Mouse (Mus musculus) cortical plate, adult 2 months (tissue): ENCODE results near the gene Asdurf. TPM values are rescaled to one million over a fixed set of nuclear protein-coding genes. Genes with fewer than 3 reads are reported as not detected.
A peak's percentile ranks its signal among the peaks of the same experiment; 100 is the strongest.
"Not testable (repeated sequence)": the region's sequence is repeated elsewhere in the genome, so short reads cannot be mapped to it uniquely, and the experiment has no call there.

Experiments used
- H3K27ac ChIP-seq: fragments of 200-500 bp; 2 replicates; pipeline ENCODE4 v1.5.1; 2012; ENCODE audit warnings: low read length, control low read depth, inconsistent platforms; ENCODE audit not compliant: insufficient read depth
- H3K4me1 ChIP-seq: fragments of 200-500 bp; 2 replicates; pipeline ENCODE4 v1.6.1; 2011; ENCODE audit warnings: low read length; ENCODE audit not compliant: control insufficient read depth, insufficient read depth
- H3K4me3 ChIP-seq: fragments of 200-500 bp; 2 replicates; pipeline ENCODE4 v1.5.1; 2011; ENCODE audit warnings: mild to moderate bottlenecking, low read length, control low read depth; ENCODE audit not compliant: insufficient read depth
- CTCF ChIP-seq: fragments of 200-500 bp; IDR thresholded peaks from 2 replicates; pipeline ENCODE4 v1.5.1; 2011; ENCODE audit warnings: mild to moderate bottlenecking, control low read depth, low read length; ENCODE audit not compliant: insufficient read depth; ENCODE audit errors: extremely low read depth
- POLR2A ChIP-seq: fragments of 200-500 bp; IDR thresholded peaks from 2 replicates; pipeline ENCODE4 v1.6.1; 2011; ENCODE audit warnings: mild to moderate bottlenecking, low read length, control low read depth; ENCODE audit not compliant: insufficient read depth; ENCODE audit errors: extremely low read depth
- polyA plus RNA-seq: library from polyadenylated mRNA; depleted of rRNA; stranded (reverse); fragments of >200 nt; gene quantifications from 2 replicates; pipeline ENCODE4 v1.2.3, GENCODE M21; 2012; rRNA removed

Gene Asdurf
- polyA plus RNA-seq, 1 experiment = not detected

- Histone ChIP-seq H3K4me1 (no peaks in the 10 kb centered on the region), H3K27ac (no peak overlapping the region), H3K4me3 (no peak overlapping the region)
- no peak for TF ChIP-seq POLR2A
- no peak for TF ChIP-seq CTCF
These were observed 17.0 kb downstream of the Asdurf start for GRCm38 (mm10) chr1:53335465-53335864.

- H3K27ac ChIP-seq, H3K4me3 ChIP-seq, H3K4me1 ChIP-seq: not testable (repeated sequence)
These were observed 18.9 kb downstream of the Asdurf start for GRCm38 (mm10) chr1:53333527-53333926.

GRCm38 (mm10) chr1:53324827-53325494 is 27.5 kb downstream of the Asdurf start:
- H3K4me3 ChIP-seq = no peak overlapping the region
- H3K4me1 ChIP-seq = no peaks in the 10 kb centered on the region
- H3K27ac ChIP-seq = no peak overlapping the region
- TF ChIP-seq POLR2A (no peak), CTCF (no peak)

GRCm38 (mm10) chr1:53324277-53324676 is 28.1 kb downstream of the Asdurf start:
- TF ChIP-seq POLR2A (no peak), CTCF (no peak)
- H3K27ac ChIP-seq = no peak overlapping the region

GRCm38 (mm10) chr1:53323254-53323653 is 29.2 kb downstream of the Asdurf start:
- Histone ChIP-seq H3K27ac (no peak overlapping the region), H3K4me3 (no peak overlapping the region), H3K4me1 (no peaks in the 10 kb centered on the region)
- no peak for TF ChIP-seq CTCF
- no peak for TF ChIP-seq POLR2A

More at GRCm38 (mm10) chr1:53324277-53324676, 28.1 kb downstream of the Asdurf start:
- Histone ChIP-seq H3K4me1 (no peaks in the 10 kb centered on the region), H3K4me3 (no peak overlapping the region)

GRCm38 (mm10) chr1:53321662-53322344 is 30.6 kb downstream of the Asdurf start:
- Histone ChIP-seq H3K27ac (no peak overlapping the region), H3K4me3 (no peak overlapping the region), H3K4me1 (no peaks in the 10 kb centered on the region)
- TF ChIP-seq CTCF = no peak
- TF ChIP-seq POLR2A = no peak

- no peaks in the 10 kb centered on the region for H3K4me1 ChIP-seq
- peak within 1 kb of the TSS; percentile 69 for H3K4me3 ChIP-seq
- peak within 1 kb of the TSS; percentile 94 for H3K27ac ChIP-seq
- TF ChIP-seq POLR2A (peak; percentile 86), CTCF (no peak)
These were observed 39.1 kb downstream of the Asdurf start, which contains the start of gene Osgepl1 for GRCm38 (mm10) chr1:53312989-53313967. Gene Osgepl1, plus strand, starts transcription at chr1:53313624.

GRCm38 (mm10) chr1:53300506-53300905 is 51.9 kb downstream of the Asdurf start:
- H3K4me1 ChIP-seq = no peaks in the 10 kb centered on the region
- TF ChIP-seq CTCF (no peak), POLR2A (no peak)
- no peak overlapping the region for H3K4me3 ChIP-seq
- H3K27ac ChIP-seq = no peak overlapping the region

Other genes starting within 250 kb of the Asdurf start
- gene 1700019A02Rik, start 165.0 kb downstream of the Asdurf start, polyA plus RNA-seq = not detected in 2 replicates
- gene Pms1, start 55.6 kb downstream of the Asdurf start, polyA plus RNA-seq = 3.4 and 3.9 TPM in 2 replicates
- 9.5 and 10.1 TPM in 2 replicates for gene Ormdl1, start 55.5 kb downstream of the Asdurf start, polyA plus RNA-seq
- 0.52 and 0.70 TPM in 2 replicates for gene Gm28778, start 55.5 kb downstream of the Asdurf start, polyA plus RNA-seq
- gene Osgepl1, start 39.0 kb downstream of the Asdurf start, polyA plus RNA-seq = 21.1 and 21.4 TPM in 2 replicates
- 0.29 and 0.34 TPM in 2 replicates for gene Gm28551, start within 50 bp of the Asdurf start, polyA plus RNA-seq
- gene Asnsd1, start 133 bp upstream of the Asdurf start, polyA plus RNA-seq = 16.2 and 16.4 TPM in 2 replicates